Comparison of ENCODE assay signal across 7 mouse cellular contexts in genomic region chr2:49764331-49764946, GRCm38 (mm10). TPM values are rescaled to one million over a fixed set of nuclear protein-coding genes. Genes with fewer than 3 reads are reported as not detected.
DNase-seq lines count a peak whose midpoint lies in the region; ATAC-seq lines count a peak whose summit lies in the region.

No protein-coding gene starts in this region.

- peak; percentile 95 for ATAC-seq in megakaryocyte progenitor cell, adult 5-6 weeks (replicated peaks; ENCODE audit: poor library complexity)
- ATAC-seq in stomach, embryonic 15.5 days (ENCODE audit: insufficient read depth, low FRiP score, low read depth), result peak; percentile 71

- H3K4me1 ChIP-seq in stomach, embryonic 15.5 days, result no peaks in the 10 kb centered on the region

- no peaks in the 10 kb centered on the region for H3K36me3 ChIP-seq in stomach, embryonic 15.5 days

- H3K27ac ChIP-seq in stomach, embryonic 15.5 days, result no peak overlapping the region

- no peak overlapping the region for H3K4me3 ChIP-seq in stomach, embryonic 15.5 days (replicated peaks)

- no peak overlapping the region for H3K4me2 ChIP-seq in stomach, embryonic 15.5 days

- 44% methylated on average over 7 of the region's 7 CpGs for WGBS in stomach, embryonic 15.5 days

- H3K9me3 ChIP-seq in stomach, embryonic 15.5 days, result no peaks in the 10 kb centered on the region

- H3K27me3 ChIP-seq in stomach, embryonic 15.5 days (replicated peaks), result no peaks in the 10 kb centered on the region

- intact Hi-C loops in heart, postnatal 10 days (cut with DNase I), result loop anchor here (1.0 to 10.0 kb wide), 2 partner anchors 300 to 508 kb away; partner anchors contain the start of gene Lypd6

- no peak overlapping the region for H3K9ac ChIP-seq in stomach, embryonic 15.5 days

- peak; percentile 50 for DNase-seq in urinary bladder, postnatal 25 days (ENCODE audit: low spot score)
- no peak for DNase-seq in urinary bladder, adult 18-20 months (ENCODE audit: low spot score in 2 of 2)
- DNase-seq in c-Kit-positive CD71-positive TER-119-negative erythroid progenitor cells, embryonic 14.5 days (ENCODE audit: low read depth), result peak; percentile 80
- DNase-seq in heart, postnatal 10 days, result peak; percentile 58 to 74
- DNase-seq in kidney, postnatal 14 days, result peak; percentile 66

RNA-seq across cellular contexts. Expression of gene Lypd6b, which starts 23.0 kb away (rescaled TPM):
- total RNA-seq in heart, postnatal 10 days (2021), result under 1 TPM in 1 of 2 experiments, not detected in 1; 0.29 TPM
- total RNA-seq in megakaryocyte progenitor cell, adult 5-6 weeks (2015), result 0.27 TPM in 1 of 2 replicates, not detected in the other
- total RNA-seq in megakaryocyte progenitor cell, adult 5-6 weeks (2017), result 0.12 TPM in 1 of 2 replicates, not detected in the other
- 18.0 and 18.1 TPM in 2 replicates for polyA plus RNA-seq in stomach, embryonic 15.5 days (2015; fragmentation: Nextera tagmentation; extraction: Ambion mirVana)

Comparison
In these comparisons a context has a peak if more than half of its experiments do, and no peak if none do; other contexts are left out.
1. DNase-seq: peak in urinary bladder, postnatal 25 days (single experiment), c-Kit-positive CD71-positive TER-119-negative erythroid progenitor cells, embryonic 14.5 days (single experiment), heart, postnatal 10 days (2 of 2) and kidney, postnatal 14 days (single experiment); none in urinary bladder, adult 18-20 months (0 of 2).